Mouse (Mus musculus) bone marrow, adult 2 months (tissue): ENCODE measurements around the gene Rab13.

Experiments used
- CTCF ChIP-seq: fragments of 200-500 bp; IDR thresholded peaks from 2 replicates; pipeline ENCODE4 v1.5.1; 2011; ENCODE audit warnings: low read length, control low read depth; ENCODE audit not compliant: control insufficient read depth, insufficient read depth
- POLR2A ChIP-seq: fragments of 200-500 bp; IDR thresholded peaks from 2 replicates; pipeline ENCODE4 v1.6.1; 2011; ENCODE audit warnings: low read depth, mild to moderate bottlenecking, control low read depth, low read length, borderline replicate concordance; ENCODE audit not compliant: control insufficient read depth

- TF ChIP-seq POLR2A = no peak
- no peak for TF ChIP-seq CTCF
Measured at GRCm38 (mm10) chr3:90197548-90197947, 15.9 kb upstream of the Rab13 start.
